Mouse (Mus musculus) brown adipose tissue, adult 24 weeks (tissue): ENCODE measurements at regions not wholly inside any gene's neighbourhood (a gene's known extent, or its start where the extent isn't known, plus 50 kb on each side); places are given as distances from the start of the nearest gene placed in this dataset.
"Not testable (repeated sequence)": the region's sequence is repeated elsewhere in the genome, so short reads cannot be mapped to it uniquely, and the experiment has no call there.

ENCODE experiments used
- H3K27ac ChIP-seq: fragments of 200-500 bp; replicated peaks from 2 replicates; pipeline ENCODE4 v1.5.1; 2012; ENCODE audit warnings: low read depth, mild to moderate bottlenecking, low read length
- H3K4me1 ChIP-seq: fragments of 200-500 bp; 2 replicates; pipeline ENCODE4 v1.6.1; 2012; ENCODE audit warnings: low read length, mixed read lengths; ENCODE audit not compliant: control insufficient read depth, insufficient read depth, insufficient read length
- H3K4me3 ChIP-seq: fragments of 200-500 bp; 2 replicates; pipeline ENCODE4 v1.5.1; 2012; ENCODE audit warnings: low read depth, mild to moderate bottlenecking, low read length, moderate library complexity; ENCODE audit not compliant: insufficient read depth

- H3K27ac ChIP-seq = no peak overlapping the region
- no peaks in the 10 kb centered on the region for H3K4me1 ChIP-seq
- H3K4me3 ChIP-seq = no peak overlapping the region
Observed at GRCm38 (mm10) chr5:51980901-51981300, 209.4 kb downstream of the Dhx15 start.

DNA sequence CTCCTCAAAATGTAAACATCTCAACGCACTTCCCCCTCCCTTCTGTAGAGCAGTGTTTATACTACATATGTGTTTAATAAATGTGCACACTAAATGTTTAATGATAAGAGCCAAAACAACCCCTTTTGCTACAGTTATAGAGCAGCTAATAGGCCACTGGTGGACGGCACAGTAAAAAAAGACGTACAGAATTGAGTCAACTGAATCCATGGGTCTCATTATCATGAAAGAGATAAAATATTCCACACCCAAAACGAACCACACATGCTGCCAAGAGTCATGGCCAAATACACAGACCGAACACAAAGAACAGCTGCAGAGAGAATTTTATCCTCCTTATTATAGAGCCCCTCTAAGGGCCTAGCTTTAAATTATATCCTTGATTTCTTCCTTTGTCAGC lies 237.8 kb downstream of the Dhx15 start:
- Histone ChIP-seq H3K4me3 (no peak overlapping the region), H3K27ac (no peak overlapping the region), H3K4me1 (no peaks in the 10 kb centered on the region)

GRCm38 (mm10) chr5:51949996-51950395 lies 240.3 kb downstream of the Dhx15 start:
- Histone ChIP-seq H3K27ac (no peak overlapping the region), H3K4me1 (no peaks in the 10 kb centered on the region), H3K4me3 (no peak overlapping the region)

- no peak overlapping the region for H3K27ac ChIP-seq
- no peaks in the 10 kb centered on the region for H3K4me1 ChIP-seq
- H3K4me3 ChIP-seq = no peak overlapping the region
Observed at GRCm38 (mm10) chr5:51946062-51946461, 244.3 kb downstream of the Dhx15 start.

GRCm38 (mm10) chr5:51941925-51942291 lies 248.4 kb downstream of the Dhx15 start:
- not testable (repeated sequence) for H3K27ac ChIP-seq, H3K4me1 ChIP-seq, H3K4me3 ChIP-seq

GRCm38 (mm10) chr5:51941255-51941924 lies 248.9 kb downstream of the Dhx15 start:
- no peak overlapping the region for H3K4me3 ChIP-seq
- no peaks in the 10 kb centered on the region for H3K4me1 ChIP-seq
- no peak overlapping the region for H3K27ac ChIP-seq

GRCm38 (mm10) chr5:51938845-51939244 lies 251.5 kb downstream of the Dhx15 start:
- Histone ChIP-seq H3K4me3 (no peak overlapping the region), H3K4me1 (no peaks in the 10 kb centered on the region), H3K27ac (no peak overlapping the region)

DNA sequence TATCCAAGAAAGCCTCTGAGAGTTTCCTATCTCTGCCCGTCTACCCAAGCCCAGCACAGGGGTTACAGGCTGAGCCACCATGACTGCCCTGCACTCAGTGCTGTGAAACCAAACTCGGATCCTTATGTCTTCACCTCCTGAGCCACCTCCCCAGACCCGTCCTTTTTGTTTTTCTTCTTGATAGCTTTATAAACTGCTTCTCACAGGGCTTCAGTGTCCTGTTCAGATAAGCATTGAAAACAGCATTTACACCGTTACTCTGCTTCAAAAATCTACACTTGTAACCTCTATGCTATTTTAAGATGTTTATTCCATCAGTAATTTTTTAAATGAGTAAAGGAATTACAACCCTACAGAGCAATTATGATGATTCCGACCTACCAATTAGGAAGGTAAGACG lies 253.0 kb downstream of the Dhx15 start:
- H3K4me1 ChIP-seq = no peaks in the 10 kb centered on the region

GRCm38 (mm10) chr5:51935391-51936354 lies 254.6 kb downstream of the Dhx15 start:
- Histone ChIP-seq H3K4me3 (no peak overlapping the region), H3K27ac (no peak overlapping the region), H3K4me1 (no peaks in the 10 kb centered on the region)

More for the DNA sequence above, 253.0 kb downstream of the Dhx15 start:
- no peak overlapping the region for H3K27ac ChIP-seq
- no peak overlapping the region for H3K4me3 ChIP-seq

- H3K27ac ChIP-seq = no peak overlapping the region
- no peak overlapping the region for H3K4me3 ChIP-seq
- no peaks in the 10 kb centered on the region for H3K4me1 ChIP-seq
Observed at GRCm38 (mm10) chr5:51934910-51935309, 255.4 kb downstream of the Dhx15 start.

DNA sequence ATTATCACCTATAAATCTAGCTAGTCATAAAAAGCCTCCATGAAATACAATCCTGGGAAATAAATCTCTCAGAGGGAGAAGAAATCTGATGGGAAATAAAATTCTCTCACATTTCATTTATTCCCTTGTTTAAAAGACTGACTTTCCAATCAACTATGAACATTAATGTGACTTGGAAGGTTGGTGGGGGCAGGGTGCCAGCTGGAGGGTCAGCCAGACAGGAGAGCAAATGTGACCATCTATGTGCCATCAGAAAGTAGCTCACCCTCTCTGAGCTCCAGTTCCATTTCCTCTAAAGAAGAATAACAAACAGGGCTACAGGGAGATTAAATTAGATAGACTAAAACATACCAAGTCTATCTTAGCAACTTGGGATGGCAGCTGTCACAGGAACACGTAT lies 257.0 kb downstream of the Dhx15 start:
- Histone ChIP-seq H3K27ac (no peak overlapping the region), H3K4me1 (no peaks in the 10 kb centered on the region)

GRCm38 (mm10) chr5:51930416-51930815 lies 259.9 kb downstream of the Dhx15 start:
- no peak overlapping the region for H3K4me3 ChIP-seq
- H3K27ac ChIP-seq = no peak overlapping the region
- no peaks in the 10 kb centered on the region for H3K4me1 ChIP-seq

More for the DNA sequence above, 257.0 kb downstream of the Dhx15 start:
- H3K4me3 ChIP-seq = no peak overlapping the region

GRCm38 (mm10) chr5:51928801-51929200 lies 261.5 kb downstream of the Dhx15 start:
- no peak overlapping the region for H3K4me3 ChIP-seq
- H3K27ac ChIP-seq = no peak overlapping the region
- no peaks in the 10 kb centered on the region for H3K4me1 ChIP-seq

DNA sequence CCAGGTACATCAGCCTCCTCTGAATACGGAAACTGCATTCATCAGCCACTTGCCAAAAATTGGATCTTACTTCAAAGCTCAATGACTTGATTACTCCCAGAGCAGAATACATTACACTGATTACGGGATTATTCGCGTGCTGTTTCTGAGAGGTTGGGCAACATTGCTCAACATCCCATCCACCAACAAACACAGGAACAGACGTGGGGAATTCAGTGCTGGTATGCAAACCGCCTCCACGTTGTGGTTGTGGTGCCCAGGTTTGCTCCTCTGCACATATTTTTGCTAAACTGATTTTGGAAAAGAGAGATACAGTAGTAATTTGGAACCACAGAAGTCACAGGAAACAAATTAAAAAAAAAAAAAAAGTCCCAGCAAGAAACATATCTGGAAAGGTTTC lies 266.9 kb downstream of the Dhx15 start:
- no peaks in the 10 kb centered on the region for H3K4me1 ChIP-seq
- no peak overlapping the region for H3K4me3 ChIP-seq
- H3K27ac ChIP-seq = no peak overlapping the region

DNA sequence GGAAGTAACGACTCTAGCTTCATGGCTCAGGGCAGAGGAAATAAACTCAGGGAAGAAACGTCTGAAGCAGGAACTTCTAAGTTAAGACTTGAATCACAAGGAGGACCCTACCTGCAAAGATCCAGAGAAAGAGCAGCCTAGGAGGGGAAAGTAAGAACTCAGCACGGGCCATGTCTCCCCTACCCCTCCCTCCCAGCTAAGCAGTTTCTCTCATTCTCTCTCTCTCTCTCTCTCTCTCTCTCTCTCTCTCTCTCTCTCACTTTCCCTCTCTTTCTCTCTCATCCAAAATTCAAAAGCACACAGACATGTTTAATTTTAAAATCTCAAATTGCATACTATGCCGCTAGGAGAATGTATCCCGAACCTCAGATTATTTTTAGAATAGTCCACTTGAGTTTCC lies 267.3 kb downstream of the Dhx15 start:
- Histone ChIP-seq H3K4me1 (no peaks in the 10 kb centered on the region), H3K4me3 (no peak overlapping the region), H3K27ac (no peak overlapping the region)

GRCm38 (mm10) chr5:51922494-51922893 lies 267.8 kb downstream of the Dhx15 start:
- Histone ChIP-seq H3K4me1 (no peaks in the 10 kb centered on the region), H3K4me3 (no peak overlapping the region), H3K27ac (no peak overlapping the region)
